Mouse (Mus musculus) myocyte (in vitro differentiated cells): ENCODE measurements around the gene Crybg2.

Source experiments
- E2F4 ChIP-seq: IDR thresholded peaks from one replicate; pipeline ENCODE4 v1.6.1; 2011; ENCODE audit warnings: mild to moderate bottlenecking, control low read depth, moderate library complexity; ENCODE audit not compliant: insufficient read depth
- MAX ChIP-seq: IDR thresholded peaks from one replicate; pipeline ENCODE4 v1.6.1; 2011; ENCODE audit warnings: low read depth, mild to moderate bottlenecking, control low read depth
- MYOG ChIP-seq, 3 experiments: IDR thresholded peaks; one replicate each; pipeline ENCODE4 v1.6.1; 2011; ENCODE audit warnings: control low read depth in 2 of 3, low read depth in 2 of 3, mild to moderate bottlenecking in 2 of 3; ENCODE audit not compliant: insufficient read length in 2 of 3, control insufficient read depth in 1 of 3, insufficient read depth in 1 of 3
- POLR2A ChIP-seq: IDR thresholded peaks from one replicate; pipeline ENCODE4 v1.6.1; 2011; ENCODE audit warnings: low read depth, mild to moderate bottlenecking, control low read depth, moderate library complexity; ENCODE audit not compliant: insufficient read length
- TCF12 ChIP-seq: IDR thresholded peaks from one replicate; pipeline ENCODE4 v1.6.1; 2011; ENCODE audit warnings: mild to moderate bottlenecking, control low read depth; ENCODE audit not compliant: poor library complexity, insufficient read depth, severe bottlenecking
- TCF3 ChIP-seq: IDR thresholded peaks from one replicate; pipeline ENCODE4 v1.6.1; 2011; ENCODE audit warnings: low read depth, control low read depth; ENCODE audit not compliant: insufficient read length
- USF1 ChIP-seq: IDR thresholded peaks from one replicate; pipeline ENCODE4 v1.6.1; 2011; ENCODE audit warnings: low read depth, mild to moderate bottlenecking, control low read depth, moderate library complexity

DNA sequence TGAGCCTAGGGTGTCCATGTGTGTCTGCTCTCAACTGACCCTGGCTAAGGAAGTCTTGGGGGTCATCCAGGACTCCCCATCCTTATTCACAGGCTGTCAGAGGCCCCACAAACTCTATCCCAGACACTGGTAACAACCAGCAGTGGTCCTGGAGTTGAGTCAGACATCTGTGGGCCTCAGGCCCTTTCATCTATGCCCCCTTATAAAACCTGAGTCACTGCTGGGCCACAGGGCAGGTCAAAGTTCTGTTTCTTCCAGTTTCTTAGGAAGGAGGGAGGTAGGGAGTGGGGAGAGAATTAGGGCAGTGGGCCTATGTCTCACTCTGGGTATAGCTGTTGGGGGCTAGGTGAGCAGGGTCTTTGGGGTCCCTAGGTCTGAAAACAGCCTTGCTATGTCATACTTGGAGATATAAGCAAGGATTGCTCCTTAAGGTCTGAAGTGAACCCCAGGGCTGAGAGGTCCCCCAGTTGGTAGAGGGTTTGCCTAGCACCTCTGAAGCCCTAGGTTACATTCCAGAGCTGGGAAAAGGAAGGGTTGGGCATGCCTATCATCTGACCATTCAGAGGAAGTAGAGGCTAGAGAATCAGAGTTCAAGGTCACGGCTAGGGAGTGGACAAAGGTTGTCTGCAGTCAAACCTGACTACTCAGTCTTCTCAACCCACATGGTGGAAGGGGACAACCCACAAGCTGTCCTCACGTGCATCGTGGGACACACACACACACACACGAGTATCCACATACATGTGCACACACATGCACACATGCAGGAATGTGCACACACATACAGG is 8.4 kb downstream of the Crybg2 start:
- TF ChIP-seq E2F4 (no peak), MAX (no peak), POLR2A (no peak), TCF12 (no peak), USF1 (no peak), TCF3 (no peak), MYOG (IDR thresholded peaks at IDR 0.05; ENCODE audit: control insufficient read depth in 1 of 3, insufficient read depth in 1 of 3, insufficient read length in 2 of 3, low read depth in 2 of 3) (no peak)
